Mouse (Mus musculus) C2C12 (cell line): ENCODE data around the gene Prcc.

Experiments
- CTCF ChIP-seq: IDR thresholded peaks from one replicate; pipeline ENCODE4 v1.5.1; 2011; ENCODE audit not compliant: control insufficient read depth, insufficient read depth, insufficient read length
- FOSL1 ChIP-seq: IDR thresholded peaks from one replicate; pipeline ENCODE4 v1.8.0; 2011; ENCODE audit warnings: mild to moderate bottlenecking, low read length; ENCODE audit not compliant: poor library complexity, insufficient read depth, severe bottlenecking
- MAX ChIP-seq: IDR thresholded peaks from one replicate; pipeline ENCODE4 v1.6.1; 2011; ENCODE audit warnings: mild to moderate bottlenecking, control low read depth
- USF1 ChIP-seq: IDR thresholded peaks from one replicate; pipeline ENCODE4 v1.6.1; 2011; ENCODE audit warnings: low read depth, mild to moderate bottlenecking, control low read depth, moderate library complexity

GRCm38 (mm10) chr3:87924996-87925395 is 39.6 kb upstream of the Prcc start:
- no peak for TF ChIP-seq CTCF
- TF ChIP-seq FOSL1, result no peak
- TF ChIP-seq USF1, result no peak
- TF ChIP-seq MAX, result no peak
